Mouse (Mus musculus) lung, postnatal 4 days (tissue): ENCODE results near the gene Acat3.
"Not testable (repeated sequence)": the region's sequence is repeated elsewhere in the genome, so short reads cannot be mapped to it uniquely, and the experiment has no call there.

ENCODE experiments used
- DNase-seq, 2 experiments: peaks; one replicate each; pipeline ENCODE4 v3.0.0; 2021

The Acat3 gene

DNA sequence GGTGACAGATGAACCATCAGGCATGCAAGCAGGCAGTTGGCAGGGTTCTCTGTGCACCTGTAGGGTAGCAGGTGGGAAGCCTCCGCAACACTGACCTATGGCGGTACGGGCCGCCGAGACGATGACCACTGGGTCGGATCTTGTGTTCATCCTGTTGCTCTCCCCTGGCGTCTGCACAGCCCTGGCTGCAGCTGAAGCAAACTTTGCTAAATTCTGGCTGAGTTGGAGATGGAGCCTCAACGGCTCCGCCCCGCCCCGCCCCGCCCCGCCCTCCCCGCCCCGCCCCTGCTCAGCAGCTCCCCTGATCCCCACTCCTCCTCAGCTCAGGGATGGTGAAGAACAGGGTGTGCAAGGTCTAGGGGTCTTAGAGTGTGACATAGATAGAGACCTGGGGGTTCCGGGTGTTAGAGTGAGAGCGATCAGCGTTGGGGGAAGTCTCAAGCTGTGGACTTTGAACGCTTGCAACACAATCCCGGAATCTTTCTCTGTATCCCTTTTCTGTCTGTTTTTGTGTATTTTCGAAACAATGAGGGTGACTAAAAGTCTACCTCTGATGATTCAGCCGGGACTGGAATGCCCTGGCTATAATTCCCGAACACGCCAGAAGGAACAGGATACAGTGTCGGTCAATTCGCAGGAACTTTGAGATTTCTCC is at the start of gene Acat3:
Gene Acat3 (minus strand): TSS at position 450 of the 655 bp plus-strand sequence.
- DNase-seq = no peak

DNA sequence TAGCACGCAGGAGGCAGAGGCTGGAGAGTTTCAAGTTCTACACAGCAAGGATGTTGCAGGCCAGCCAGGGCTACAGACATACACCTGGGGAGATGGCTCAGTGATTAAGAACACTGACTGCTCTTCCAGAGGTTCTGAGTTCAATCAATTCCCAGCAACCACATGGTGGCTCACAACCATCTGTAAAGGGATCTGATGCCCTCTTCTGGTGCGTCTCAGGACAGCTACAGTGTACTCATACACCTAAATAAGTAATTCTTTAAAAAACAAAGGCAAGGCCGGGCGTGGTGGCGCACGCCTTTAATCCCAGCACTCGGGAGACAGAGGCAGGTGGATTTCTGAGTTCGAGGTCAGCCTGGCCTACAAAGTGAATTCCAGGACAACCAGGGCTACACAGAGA is 47.7 kb upstream of the Acat3 start:
- not testable (repeated sequence) for DNase-seq

GRCm38 (mm10) chr17:12983988-12984387 is 43.6 kb upstream of the Acat3 start:
- DNase-seq = no peak

DNA sequence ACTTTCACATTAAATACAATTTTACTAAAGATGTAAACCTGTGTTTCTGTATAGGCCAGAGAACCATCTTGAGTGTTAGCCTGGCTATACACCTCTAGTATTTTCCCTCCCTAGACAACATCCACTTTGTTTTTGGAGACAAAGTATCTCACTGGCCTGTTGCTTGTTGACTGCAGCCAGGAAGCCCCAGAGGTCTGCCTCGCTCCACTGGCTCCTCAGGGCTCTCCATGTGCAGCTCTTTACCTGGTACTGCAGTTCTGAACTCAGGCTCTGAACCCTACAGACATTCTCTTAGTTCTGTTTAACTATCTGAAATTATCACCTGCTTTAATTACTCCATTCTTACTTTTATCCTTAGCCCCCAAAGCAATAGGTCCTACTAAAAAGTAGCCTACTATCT is 38.1 kb upstream of the Acat3 start:
- no peak for DNase-seq

DNA sequence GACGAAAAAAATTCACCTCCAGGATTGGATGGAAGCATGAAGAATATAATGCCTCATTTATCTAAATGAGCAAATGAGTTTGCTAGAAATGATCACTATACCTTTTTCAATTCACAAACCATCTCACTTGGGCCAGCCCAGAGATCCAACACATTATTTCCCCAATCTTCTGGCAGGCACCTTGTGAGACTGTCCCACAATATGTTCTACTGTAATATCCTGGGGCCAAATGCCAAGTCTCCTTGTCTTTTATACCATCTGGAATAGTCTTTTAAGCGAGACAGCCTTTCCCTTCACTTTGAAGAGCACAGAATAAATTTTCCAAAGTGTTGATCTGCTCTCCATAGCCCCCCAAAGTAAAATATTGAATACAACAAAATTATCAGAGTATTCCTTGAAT is 33.5 kb upstream of the Acat3 start:
- DNase-seq = no peak

DNA sequence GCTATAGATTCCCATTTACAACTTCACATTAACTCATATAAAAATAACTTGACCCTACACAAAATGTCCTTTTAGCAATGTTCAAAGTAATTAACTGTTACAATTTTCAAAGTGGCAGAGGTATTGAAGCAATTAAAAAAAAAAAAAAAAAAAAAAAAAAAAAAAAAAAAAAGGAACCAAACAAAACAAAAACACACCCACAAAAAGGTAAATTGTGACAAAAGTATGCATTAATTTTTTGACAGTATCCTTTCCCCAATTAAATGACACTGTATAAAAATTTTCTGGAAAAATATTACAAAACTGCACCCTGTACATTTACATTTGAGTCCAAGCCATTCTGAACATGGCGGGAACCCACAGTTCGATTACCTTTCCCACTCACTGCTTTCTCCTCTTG is 26.8 kb upstream of the Acat3 start:
- DNase-seq = no peak

DNA sequence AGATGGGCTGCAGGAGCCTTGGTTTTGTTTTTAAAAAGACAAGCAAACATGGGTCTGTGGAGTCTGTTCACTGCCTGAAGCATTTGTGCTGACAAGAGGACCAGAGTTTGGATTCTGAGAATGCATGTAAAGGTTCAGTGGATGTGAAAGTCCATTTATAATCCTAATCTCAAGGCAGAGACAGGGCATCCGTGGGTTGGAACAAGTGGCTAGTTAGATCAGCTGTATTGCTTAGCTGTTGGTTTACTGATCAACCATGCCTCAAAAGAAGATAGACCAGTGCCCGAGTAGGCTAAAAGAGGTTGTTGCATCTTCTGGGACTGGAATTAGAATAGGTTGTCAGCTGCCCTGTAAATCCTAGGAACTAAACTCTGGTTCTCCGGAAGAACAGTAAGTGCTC is 23.1 kb upstream of the Acat3 start:
- no peak for DNase-seq

GRCm38 (mm10) chr17:12960331-12960873 is 20.0 kb upstream of the Acat3 start, which contains the start of gene Acat2:
Gene Acat2, minus strand, starts transcription at chr17:12960747.
- DNase-seq = peak; percentile 95 to 96

DNA sequence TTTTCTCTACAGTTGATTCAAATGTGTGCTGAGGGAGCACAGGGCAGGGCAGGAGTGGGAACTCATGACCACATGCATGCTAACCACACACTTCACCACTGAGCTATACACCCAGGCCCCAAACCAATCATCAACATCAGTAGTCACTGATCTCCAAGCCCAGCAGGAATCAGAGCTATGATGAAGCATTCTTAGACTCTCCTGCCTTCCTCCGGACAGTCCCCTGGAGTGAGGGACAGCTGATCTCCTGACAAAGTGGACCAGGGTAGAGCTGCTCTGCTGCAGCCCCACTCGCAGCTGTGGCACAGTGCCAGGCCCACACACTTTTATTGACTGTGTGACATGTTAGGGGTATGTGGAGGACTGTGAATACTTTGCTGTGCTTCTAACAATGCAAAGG is 19.0 kb upstream of the Acat3 start:
- DNase-seq = not testable (repeated sequence)

- no peak for DNase-seq
Observed at GRCm38 (mm10) chr17:12956664-12957063, 16.3 kb upstream of the Acat3 start.

DNA sequence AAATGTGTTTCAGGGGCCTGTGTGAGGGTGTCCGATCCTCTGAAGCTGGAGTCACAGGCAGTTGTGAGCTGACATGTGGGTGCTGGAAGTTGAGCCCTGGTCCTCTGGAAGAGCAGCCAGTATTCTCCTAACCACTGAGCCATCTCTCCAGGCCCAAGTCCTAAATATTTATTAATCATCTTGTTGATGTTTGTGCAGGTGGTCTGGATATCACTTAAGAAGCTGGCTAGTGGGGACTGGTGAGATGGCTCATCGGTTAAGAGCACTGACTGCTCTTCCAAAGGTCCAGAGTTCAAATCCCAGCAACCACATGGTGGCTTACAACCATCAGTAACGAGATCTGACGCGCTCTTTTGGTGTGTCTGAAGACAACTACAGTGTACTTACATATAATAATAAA is 9.3 kb upstream of the Acat3 start:
- no peak for DNase-seq

GRCm38 (mm10) chr17:12942459-12943162 is 2.2 kb upstream of the Acat3 start:
- no peak for DNase-seq

- DNase-seq = no peak
Observed at GRCm38 (mm10) chr17:12941543-12942260, 1.3 kb upstream of the Acat3 start.

DNA sequence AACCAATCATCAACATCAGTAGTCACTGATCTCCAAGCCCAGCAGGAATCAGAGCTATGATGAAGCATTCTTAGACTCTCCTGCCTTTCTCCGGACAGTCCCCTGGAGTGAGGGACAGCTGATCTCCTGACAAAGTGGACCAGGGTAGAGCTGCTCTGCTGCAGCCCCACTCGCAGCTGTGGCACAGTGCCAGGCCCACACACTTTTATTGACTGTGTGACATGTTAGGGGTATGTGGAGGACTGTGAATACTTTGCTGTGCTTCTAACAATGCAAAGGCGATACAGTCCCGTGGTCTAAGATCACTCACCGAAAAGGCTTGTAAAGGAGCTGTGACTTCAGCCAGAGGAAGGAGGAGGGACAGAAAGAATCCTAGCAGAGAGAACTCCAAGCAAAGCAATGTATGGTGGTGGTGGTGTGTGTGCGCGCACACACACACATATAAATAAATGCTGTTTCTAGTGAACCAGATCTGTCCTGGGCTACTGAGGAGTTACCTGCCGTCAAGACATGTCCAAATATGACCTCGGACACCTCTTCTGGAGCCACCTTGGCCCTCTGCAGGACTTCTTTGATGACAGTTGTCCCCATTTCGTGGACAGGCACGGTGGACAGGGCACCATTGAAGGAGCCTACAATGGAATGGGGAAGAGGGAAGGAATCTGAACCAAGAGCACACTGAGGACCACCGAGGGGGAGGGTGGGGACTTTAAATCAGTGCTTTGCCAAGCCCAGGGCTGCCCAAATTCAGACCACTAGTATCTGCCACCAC is 837 bp downstream of the Acat3 start:
- not testable (repeated sequence) for DNase-seq

DNA sequence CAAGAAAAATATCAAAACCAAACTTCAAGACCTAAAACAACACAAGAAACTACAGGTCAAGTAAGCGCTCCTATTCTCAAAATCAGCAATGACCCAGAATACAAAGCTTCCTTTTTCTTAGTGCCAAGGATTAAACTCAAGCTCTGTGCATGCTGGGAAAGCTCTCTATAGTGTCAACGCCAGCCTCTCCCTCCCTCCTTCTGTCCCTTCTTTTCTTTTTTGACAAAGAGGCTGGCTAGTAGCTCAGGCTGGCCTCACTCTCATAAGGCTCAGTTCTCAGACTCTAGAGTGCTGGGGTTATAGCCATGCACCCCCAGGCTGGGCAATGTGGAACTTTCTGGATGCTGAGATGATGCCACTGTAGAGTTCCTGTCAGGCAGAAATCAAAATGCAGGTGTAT is 2.3 kb downstream of the Acat3 start:
- DNase-seq = no peak

- no peak for DNase-seq
Observed at GRCm38 (mm10) chr17:12937412-12937970, 2.9 kb downstream of the Acat3 start.

DNA sequence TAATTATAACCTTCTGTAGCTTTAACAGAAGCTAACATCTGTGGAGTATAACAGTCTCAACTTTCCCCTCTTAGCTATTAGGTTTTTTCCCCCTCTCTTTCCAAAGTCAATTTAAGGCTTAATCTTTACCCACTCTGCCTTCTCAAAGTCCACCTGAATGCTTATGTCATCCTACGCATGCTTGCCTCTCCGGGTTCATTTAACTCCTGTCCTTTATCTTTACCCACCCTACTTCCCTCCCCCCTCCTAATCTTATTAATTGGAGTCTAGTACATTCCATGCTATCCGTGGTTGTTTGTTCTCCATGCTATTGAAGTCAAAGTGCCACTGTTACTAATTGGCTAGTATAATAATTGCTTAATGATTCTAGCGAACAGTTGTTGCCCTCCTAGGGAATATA is 4.7 kb downstream of the Acat3 start:
- no peak for DNase-seq

DNA sequence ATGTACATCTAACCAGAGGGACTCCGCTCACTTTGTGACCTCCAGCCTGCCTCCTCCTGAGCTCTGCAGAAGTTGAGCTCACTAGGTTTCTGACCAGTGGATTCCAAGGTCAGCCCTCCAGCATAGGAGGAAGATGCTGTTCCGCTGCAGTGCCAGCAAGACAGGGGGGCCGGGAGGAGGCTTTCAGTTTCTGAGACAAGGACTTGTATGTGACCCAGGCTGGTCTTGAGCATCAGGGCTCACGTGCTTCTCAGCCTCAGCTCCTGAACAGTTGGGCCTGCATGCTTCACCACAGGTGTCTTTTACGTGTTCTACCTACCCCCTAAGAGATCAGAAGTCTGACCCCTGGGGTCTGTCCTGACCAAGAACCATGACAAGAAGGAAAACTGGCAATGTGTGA is 8.8 kb downstream of the Acat3 start:
- DNase-seq = not testable (repeated sequence)

- no peak for DNase-seq
Observed at GRCm38 (mm10) chr17:12925703-12926180, 14.7 kb downstream of the Acat3 start.

- DNase-seq = no peak
Observed at GRCm38 (mm10) chr17:12925001-12925400, 15.4 kb downstream of the Acat3 start.

DNA sequence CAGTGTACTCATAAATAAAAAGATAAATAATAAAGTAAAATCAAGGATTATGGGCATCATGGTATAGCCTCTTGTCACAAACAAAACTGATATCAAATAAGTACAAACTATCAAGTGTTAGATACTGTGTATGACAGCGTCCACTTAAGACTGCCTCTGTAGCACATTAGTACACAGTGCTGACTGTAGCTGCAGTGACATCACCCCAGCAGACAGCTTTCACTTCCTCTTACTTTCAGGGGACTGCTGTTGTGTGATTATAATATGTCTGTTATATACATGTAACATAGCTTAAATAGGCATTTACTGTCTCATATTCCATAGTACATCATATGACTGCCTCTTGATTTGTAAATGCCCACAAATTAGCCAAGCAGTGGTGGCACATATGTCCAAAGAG is 19.3 kb downstream of the Acat3 start:
- no peak for DNase-seq
